Mouse (Mus musculus) heart, adult 2 months (tissue): ENCODE results near the gene Tnpo1. TPM values are rescaled to one million over a fixed set of nuclear protein-coding genes. Genes with fewer than 3 reads are reported as not detected.

Source experiments
- DNase-seq, 2 experiments: peaks; one replicate each; pipeline ENCODE4 v3.0.0; 2021
- H3K27ac ChIP-seq: fragments of 200-600 bp; 2 replicates; pipeline ENCODE4 v1.8.1; 2022
- H3K27me3 ChIP-seq: fragments of 200-500 bp; 2 replicates; pipeline ENCODE4 v1.6.1; 2012; ENCODE audit warnings: mild to moderate bottlenecking, low read length, inconsistent platforms, mixed read lengths; ENCODE audit not compliant: control insufficient read depth, insufficient read depth
- H3K36me3 ChIP-seq: fragments of 200-500 bp; 2 replicates; pipeline ENCODE4 v1.6.1; 2012; ENCODE audit warnings: low read length, inconsistent platforms; ENCODE audit not compliant: control insufficient read depth, insufficient read depth
- H3K4me1 ChIP-seq: fragments of 200-500 bp; 2 replicates; pipeline ENCODE4 v1.6.1; 2011; ENCODE audit warnings: low read length; ENCODE audit not compliant: control insufficient read depth, insufficient read depth
- H3K4me3 ChIP-seq: fragments of 200-600 bp; 2 replicates; pipeline ENCODE4 v1.8.1; 2022
- H3K79me2 ChIP-seq: fragments of 200-500 bp; replicated peaks from 2 replicates; pipeline ENCODE4 v1.6.1; 2012; ENCODE audit warnings: mild to moderate bottlenecking, inconsistent platforms, low read length, moderate library complexity, mixed read lengths; ENCODE audit not compliant: control insufficient read depth, insufficient read depth
- H3K9ac ChIP-seq: fragments of 200-500 bp; 2 replicates; pipeline ENCODE4 v1.6.1; 2012; ENCODE audit warnings: low read depth, mild to moderate bottlenecking, control low read depth, inconsistent platforms, low read length, mixed read lengths
- CTCF ChIP-seq: fragments of 200-600 bp; IDR thresholded peaks from 2 replicates; pipeline ENCODE4 v1.8.1; 2022; ENCODE audit warnings: antibody characterized with exemption, mild to moderate bottlenecking, moderate library complexity
- EP300 ChIP-seq: fragments of 200-500 bp; IDR thresholded peaks from 2 replicates; pipeline ENCODE4 v1.6.1; 2011; ENCODE audit warnings: low read depth, low read length, control low read depth; ENCODE audit not compliant: insufficient read depth
- POLR2A ChIP-seq: fragments of 200-500 bp; IDR thresholded peaks from 2 replicates; pipeline ENCODE4 v1.6.1; 2011; ENCODE audit warnings: mild to moderate bottlenecking, low read depth, low read length, control low read depth; ENCODE audit not compliant: insufficient read depth
- WGBS: fragments of 180-500 bp; shearing (Covaris S2); methylation state at CpG from one replicate; pipeline ENCODE4 v1.1.7; 2018; 5-methylcytosine and 5-hydroxymethylcytosine counted together
- intact Hi-C: fragments of 180-260 bp; cut with DNase I; formaldehyde crosslinking; loops from one replicate; pipeline ENCODE4 v1.15.1; 2025
- polyA plus RNA-seq: library from polyadenylated mRNA; depleted of rRNA; stranded (reverse); fragments of >200 nt; gene quantifications from 2 replicates; pipeline ENCODE4 v1.2.3, GENCODE M21; 2012
- total RNA-seq, 2 experiments: library from RNA; stranded (reverse); gene quantifications; 2 replicates each; pipeline ENCODE4 v1.2.3; 2021

Gene Tnpo1
- total and polyA plus RNA-seq, 3 experiments = 16.1 to 60.4 (median 58.9) TPM

- 60% methylated on average over 2 of the region's 2 CpGs for WGBS
- Histone ChIP-seq H3K9ac (no peak overlapping the region), H3K27ac (no peak overlapping the region), H3K36me3 (peaks cover 5% of the 10 kb centered on the region), H3K4me3 (no peak overlapping the region), H3K4me1 (peaks cover 14% of the 10 kb centered on the region), H3K27me3 (no peaks in the 10 kb centered on the region), H3K79me2 (peaks cover 7% of the 10 kb centered on the region)
- intact Hi-C loops = no loop called here
- no peak for TF ChIP-seq CTCF
- no peak for DNase-seq
Measured at GRCm38 (mm10) chr13:98894900-98895299, 31.3 kb downstream of the Tnpo1 start.

- H3K27ac ChIP-seq = peak overlapping the region; percentile 87
- DNase-seq = no peak
- TF ChIP-seq POLR2A (no peak), CTCF (no peak), EP300 (no peak)
- peaks cover 10% of the 10 kb centered on the region for H3K79me2 ChIP-seq
- WGBS = 20% methylated on average over 8 of the region's 8 CpGs
- H3K4me3 ChIP-seq = peak overlapping the region; percentile 75
- peaks cover 12% of the 10 kb centered on the region for H3K4me1 ChIP-seq
- no peaks in the 10 kb centered on the region for H3K27me3 ChIP-seq
- H3K9ac ChIP-seq = no peak overlapping the region
- peaks cover 15% of the 10 kb centered on the region for H3K36me3 ChIP-seq
- intact Hi-C loops = loop anchor here (2.0 kb wide), 1 partner anchor 33 kb away; no protein-coding TSS in a partner anchor
Measured at GRCm38 (mm10) chr13:98891443-98891842, 34.7 kb downstream of the Tnpo1 start.

- H3K36me3 ChIP-seq = peaks cover 15% of the 10 kb centered on the region
- intact Hi-C loops = loop anchor here (2.0 kb wide), 1 partner anchor 34 kb away; no protein-coding TSS in a partner anchor
- TF ChIP-seq POLR2A (peak; percentile 59), EP300 (no peak), CTCF (peak; percentile 55)
- H3K4me1 ChIP-seq = peaks cover 12% of the 10 kb centered on the region
- H3K4me3 ChIP-seq = peak overlapping the region; percentile 75
- peaks cover 10% of the 10 kb centered on the region for H3K79me2 ChIP-seq
- H3K27ac ChIP-seq = peak overlapping the region; percentile 87
- peak overlapping the region; percentile 92 for H3K9ac ChIP-seq
- H3K27me3 ChIP-seq = no peaks in the 10 kb centered on the region
- DNase-seq = peak; percentile 89 to 90
- WGBS = under 1% methylated on average over 32 of the region's 32 CpGs
Measured at GRCm38 (mm10) chr13:98890871-98891219, 35.3 kb downstream of the Tnpo1 start.

- peak; percentile 77 to 78 for DNase-seq
- peaks cover 9% of the 10 kb centered on the region for H3K79me2 ChIP-seq
- peaks cover 15% of the 10 kb centered on the region for H3K36me3 ChIP-seq
- peaks cover 12% of the 10 kb centered on the region for H3K4me1 ChIP-seq
- intact Hi-C loops = loop anchor here (2.0 kb wide), 1 partner anchor 34 kb away; no protein-coding TSS in a partner anchor
- WGBS = 1% methylated on average over 65 of the region's 71 CpGs
- H3K27me3 ChIP-seq = no peaks in the 10 kb centered on the region
- TF ChIP-seq POLR2A = no peak
- TF ChIP-seq CTCF = no peak
- no peak for TF ChIP-seq EP300
- H3K4me3 ChIP-seq = peak overlapping the region; percentile 75
- H3K9ac ChIP-seq = peak overlapping the region; percentile 92
- H3K27ac ChIP-seq = peak overlapping the region; percentile 87
Measured at GRCm38 (mm10) chr13:98890137-98890870, 35.9 kb downstream of the Tnpo1 start.

GRCm38 (mm10) chr13:98889211-98889610 is 37.0 kb downstream of the Tnpo1 start:
- 86% methylated on average over 11 of the region's 12 CpGs for WGBS
- TF ChIP-seq CTCF (no peak), POLR2A (no peak), EP300 (no peak)
- peaks cover 17% of the 10 kb centered on the region for H3K36me3 ChIP-seq
- H3K27me3 ChIP-seq = no peaks in the 10 kb centered on the region
- no peak overlapping the region for H3K27ac ChIP-seq
- intact Hi-C loops = no loop called here
- H3K79me2 ChIP-seq = peaks cover 7% of the 10 kb centered on the region; the same call in 1 of the 2 replicates
- no peak overlapping the region for H3K9ac ChIP-seq
- peaks cover 12% of the 10 kb centered on the region for H3K4me1 ChIP-seq
- no peak for DNase-seq
- H3K4me3 ChIP-seq = no peak overlapping the region

GRCm38 (mm10) chr13:98883774-98884173 is 42.4 kb downstream of the Tnpo1 start:
- Histone ChIP-seq H3K36me3 (peaks cover 30% of the 10 kb centered on the region), H3K27ac (no peak overlapping the region), H3K79me2 (peaks cover 5% of the 10 kb centered on the region), H3K4me3 (no peak overlapping the region), H3K4me1 (peaks cover 8% of the 10 kb centered on the region), H3K9ac (no peak overlapping the region), H3K27me3 (no peaks in the 10 kb centered on the region)
- 93% methylated on average over 5 of the region's 5 CpGs for WGBS
- DNase-seq = no peak
- intact Hi-C loops = no loop called here
- no peak for TF ChIP-seq EP300
- no peak for TF ChIP-seq POLR2A
- no peak for TF ChIP-seq CTCF
